Mouse (Mus musculus): Measurements from ENCODE around the gene Cdk6. TPM values are rescaled to one million over a fixed set of nuclear protein-coding genes. Genes with fewer than 3 reads are reported as not detected.
"Not testable (repeated sequence)": the region's sequence is repeated elsewhere in the genome, so short reads cannot be mapped to it uniquely, and the experiment has no call there.

The Cdk6 gene
- polyA plus RNA-seq, 1 experiment = 8.9 TPM

- Histone ChIP-seq H3K79me2 (ENCODE audit: control insufficient read depth, insufficient read depth) (peaks cover 11% of the 10 kb centered on the region), H3K4me2 (ENCODE audit: low read depth) (no peak overlapping the region), H3K4me3 (no peak overlapping the region), H3ac (ENCODE audit: control insufficient read depth, insufficient read length) (no peak overlapping the region), H3K36me3 (ENCODE audit: control insufficient read depth, insufficient read depth) (no peaks in the 10 kb centered on the region), H3K27me3 (ENCODE audit: control insufficient read depth, insufficient read depth, insufficient read length) (no peaks in the 10 kb centered on the region)
- TF ChIP-seq POLR2AphosphoS2 (IDR thresholded peaks at IDR 0.05; ENCODE audit: insufficient read length, low read depth) = no peak
- no peak for TF ChIP-seq USF1 (IDR thresholded peaks at IDR 0.05; ENCODE audit: low read depth)
- TF ChIP-seq MAX (IDR thresholded peaks at IDR 0.05; ENCODE audit: low read depth) = no peak
- no peak for TF ChIP-seq TCF12 (IDR thresholded peaks at IDR 0.05; ENCODE audit: insufficient read depth, poor library complexity, severe bottlenecking)
- TF ChIP-seq POLR2A (IDR thresholded peaks at IDR 0.05; ENCODE audit: insufficient read length, low read depth) = no peak
- TF ChIP-seq MYOD1 (IDR thresholded peaks at IDR 0.05; ENCODE audit: control insufficient read depth in 1 of 3, insufficient read length in 2 of 3, low read depth in 2 of 3) = no peak
- no peak for TF ChIP-seq TCF3 (IDR thresholded peaks at IDR 0.05; ENCODE audit: insufficient read length, low read depth)
- no peak for TF ChIP-seq REST (IDR thresholded peaks at IDR 0.05; ENCODE audit: insufficient read depth, insufficient read length)
- no peak for TF ChIP-seq MYOG (IDR thresholded peaks at IDR 0.05; ENCODE audit: control insufficient read depth in 1 of 3, insufficient read depth in 1 of 3, insufficient read length in 2 of 3, low read depth in 2 of 3)
- no peak for TF ChIP-seq SRF (IDR thresholded peaks at IDR 0.05; ENCODE audit: control insufficient read depth, insufficient read length, low read depth)
- TF ChIP-seq CEBPB (IDR thresholded peaks at IDR 0.05; ENCODE audit: insufficient read depth, poor library complexity, severe bottlenecking) = no peak
- TF ChIP-seq E2F4 (IDR thresholded peaks at IDR 0.05; ENCODE audit: insufficient read depth) = no peak
Measured at GRCm38 (mm10) chr5:3399784-3400494, 58.7 kb downstream of the Cdk6 start.

GRCm38 (mm10) chr5:3405102-3405501, 63.8 kb downstream of the Cdk6 start:
- TF ChIP-seq SRF (IDR thresholded peaks at IDR 0.05; ENCODE audit: control insufficient read depth, insufficient read length, low read depth) (no peak), MAX (IDR thresholded peaks at IDR 0.05; ENCODE audit: low read depth) (no peak), POLR2A (IDR thresholded peaks at IDR 0.05; ENCODE audit: insufficient read length, low read depth) (no peak), CEBPB (IDR thresholded peaks at IDR 0.05; ENCODE audit: insufficient read depth, poor library complexity, severe bottlenecking) (no peak), REST (IDR thresholded peaks at IDR 0.05; ENCODE audit: insufficient read depth, insufficient read length) (no peak), TCF12 (IDR thresholded peaks at IDR 0.05; ENCODE audit: insufficient read depth, poor library complexity, severe bottlenecking) (no peak), POLR2AphosphoS2 (IDR thresholded peaks at IDR 0.05; ENCODE audit: insufficient read length, low read depth) (no peak), USF1 (IDR thresholded peaks at IDR 0.05; ENCODE audit: low read depth) (no peak), E2F4 (IDR thresholded peaks at IDR 0.05; ENCODE audit: insufficient read depth) (no peak), MYOD1 (IDR thresholded peaks at IDR 0.05; ENCODE audit: control insufficient read depth in 1 of 3, insufficient read length in 2 of 3, low read depth in 2 of 3) (no peak), MYOG (IDR thresholded peaks at IDR 0.05; ENCODE audit: control insufficient read depth in 1 of 3, insufficient read depth in 1 of 3, insufficient read length in 2 of 3, low read depth in 2 of 3) (no peak), TCF3 (IDR thresholded peaks at IDR 0.05; ENCODE audit: insufficient read length, low read depth) (no peak)
- no peaks in the 10 kb centered on the region for H3K27me3 ChIP-seq (ENCODE audit: control insufficient read depth, insufficient read depth, insufficient read length)
- H3K4me2 ChIP-seq (ENCODE audit: low read depth) = no peak overlapping the region
- no peak overlapping the region for H3ac ChIP-seq (ENCODE audit: control insufficient read depth, insufficient read length)
- no peaks in the 10 kb centered on the region for H3K36me3 ChIP-seq (ENCODE audit: control insufficient read depth, insufficient read depth)
- H3K79me2 ChIP-seq (ENCODE audit: control insufficient read depth, insufficient read depth) = no peaks in the 10 kb centered on the region
- no peak overlapping the region for H3K4me3 ChIP-seq

- no peak overlapping the region for H3K4me3 ChIP-seq
- no peak overlapping the region for H3K4me2 ChIP-seq (ENCODE audit: low read depth)
- no peak overlapping the region for H3ac ChIP-seq (ENCODE audit: control insufficient read depth, insufficient read length)
- no peaks in the 10 kb centered on the region for H3K79me2 ChIP-seq (ENCODE audit: control insufficient read depth, insufficient read depth)
- H3K27me3 ChIP-seq (ENCODE audit: control insufficient read depth, insufficient read depth, insufficient read length) = no peaks in the 10 kb centered on the region
- no peaks in the 10 kb centered on the region for H3K36me3 ChIP-seq (ENCODE audit: control insufficient read depth, insufficient read depth)
- no peak for TF ChIP-seq MAX (IDR thresholded peaks at IDR 0.05; ENCODE audit: low read depth)
- no peak for TF ChIP-seq MYOG (IDR thresholded peaks at IDR 0.05; ENCODE audit: control insufficient read depth in 1 of 3, insufficient read depth in 1 of 3, insufficient read length in 2 of 3, low read depth in 2 of 3)
- no peak for TF ChIP-seq REST (IDR thresholded peaks at IDR 0.05; ENCODE audit: insufficient read depth, insufficient read length)
- TF ChIP-seq CEBPB (IDR thresholded peaks at IDR 0.05; ENCODE audit: insufficient read depth, poor library complexity, severe bottlenecking) = no peak
- no peak for TF ChIP-seq USF1 (IDR thresholded peaks at IDR 0.05; ENCODE audit: low read depth)
- no peak for TF ChIP-seq SRF (IDR thresholded peaks at IDR 0.05; ENCODE audit: control insufficient read depth, insufficient read length, low read depth)
- TF ChIP-seq MYOD1 (IDR thresholded peaks at IDR 0.05; ENCODE audit: control insufficient read depth in 1 of 3, insufficient read length in 2 of 3, low read depth in 2 of 3) = no peak
Measured at GRCm38 (mm10) chr5:3405503-3405902, 64.2 kb downstream of the Cdk6 start.

- Histone ChIP-seq H3K27me3 (ENCODE audit: control insufficient read depth, insufficient read depth, insufficient read length) (no peaks in the 10 kb centered on the region), H3ac (ENCODE audit: control insufficient read depth, insufficient read length) (no peak overlapping the region), H3K4me2 (ENCODE audit: low read depth) (no peak overlapping the region), H3K4me3 (no peak overlapping the region), H3K36me3 (ENCODE audit: control insufficient read depth, insufficient read depth) (no peaks in the 10 kb centered on the region), H3K79me2 (ENCODE audit: control insufficient read depth, insufficient read depth) (peaks cover under 1% of the 10 kb centered on the region)
- TF ChIP-seq POLR2A (IDR thresholded peaks at IDR 0.05; ENCODE audit: insufficient read length, low read depth) (no peak), CEBPB (IDR thresholded peaks at IDR 0.05; ENCODE audit: insufficient read depth, poor library complexity, severe bottlenecking) (no peak), USF1 (IDR thresholded peaks at IDR 0.05; ENCODE audit: low read depth) (no peak), MYOG (IDR thresholded peaks at IDR 0.05; ENCODE audit: control insufficient read depth in 1 of 3, insufficient read depth in 1 of 3, insufficient read length in 2 of 3, low read depth in 2 of 3) (no peak), MYOD1 (IDR thresholded peaks at IDR 0.05; ENCODE audit: control insufficient read depth in 1 of 3, insufficient read length in 2 of 3, low read depth in 2 of 3) (no peak), POLR2AphosphoS2 (IDR thresholded peaks at IDR 0.05; ENCODE audit: insufficient read length, low read depth) (no peak), REST (IDR thresholded peaks at IDR 0.05; ENCODE audit: insufficient read depth, insufficient read length) (no peak), E2F4 (IDR thresholded peaks at IDR 0.05; ENCODE audit: insufficient read depth) (no peak), MAX (IDR thresholded peaks at IDR 0.05; ENCODE audit: low read depth) (no peak), TCF3 (IDR thresholded peaks at IDR 0.05; ENCODE audit: insufficient read length, low read depth) (no peak), SRF (IDR thresholded peaks at IDR 0.05; ENCODE audit: control insufficient read depth, insufficient read length, low read depth) (no peak), TCF12 (IDR thresholded peaks at IDR 0.05; ENCODE audit: insufficient read depth, poor library complexity, severe bottlenecking) (no peak)
Measured at GRCm38 (mm10) chr5:3407926-3408325, 66.6 kb downstream of the Cdk6 start.

GRCm38 (mm10) chr5:3418183-3418582, 76.9 kb downstream of the Cdk6 start:
- H3K4me2 ChIP-seq (ENCODE audit: low read depth); H3K79me2 ChIP-seq (ENCODE audit: control insufficient read depth, insufficient read depth); H3K4me3 ChIP-seq; H3ac ChIP-seq (ENCODE audit: control insufficient read depth, insufficient read length); H3K27me3 ChIP-seq (ENCODE audit: control insufficient read depth, insufficient read depth, insufficient read length); H3K36me3 ChIP-seq (ENCODE audit: control insufficient read depth, insufficient read depth): not testable (repeated sequence)

Data from myocyte (in vitro differentiated cells).